Mouse (Mus musculus) heart, embryonic 16.5 days (tissue): ENCODE data around the gene Acp7. TPM values are rescaled to one million over a fixed set of nuclear protein-coding genes. Genes with fewer than 3 reads are reported as not detected.
"Not testable (repeated sequence)": the region's sequence is repeated elsewhere in the genome, so short reads cannot be mapped to it uniquely, and the experiment has no call there.

Experiments used
- ATAC-seq: fragments of 200-750 bp; cut with Nextera tagmentation; replicated peaks from 2 replicates; pipeline ENCODE4 v1.8.0; 2017; ENCODE audit warnings: moderate number of reproducible peaks; ENCODE audit not compliant: insufficient read depth, low FRiP score; ENCODE audit errors: extremely low read depth
- H3K27ac ChIP-seq: fragments of 300-500 bp; sonication (generic); 2 replicates; pipeline ENCODE4 v1.5.1; 2014; ENCODE audit warnings: mild to moderate bottlenecking, low read length, control low read depth, moderate library complexity
- H3K27me3 ChIP-seq: fragments of 300-500 bp; sonication (generic); 2 replicates; pipeline ENCODE4 v1.6.1; 2014; ENCODE audit warnings: low read length, mixed read lengths; ENCODE audit not compliant: control insufficient read depth, insufficient read depth
- H3K36me3 ChIP-seq: fragments of 300-500 bp; sonication (generic); 2 replicates; pipeline ENCODE4 v1.6.1; 2014; ENCODE audit not compliant: control insufficient read depth, insufficient read depth
- H3K4me1 ChIP-seq: fragments of 300-500 bp; sonication (generic); 2 replicates; pipeline ENCODE4 v1.6.1; 2014; ENCODE audit warnings: low read length, mixed read lengths; ENCODE audit not compliant: control insufficient read depth, insufficient read depth
- H3K4me2 ChIP-seq: fragments of 300-500 bp; sonication (generic); 2 replicates; pipeline ENCODE4 v1.6.1; 2014; ENCODE audit warnings: low read depth, mild to moderate bottlenecking, control low read depth, low read length
- H3K4me3 ChIP-seq: fragments of 300-500 bp; sonication (generic); 2 replicates; pipeline ENCODE4 v1.5.1; 2014; ENCODE audit warnings: mild to moderate bottlenecking, control low read depth, low read length
- H3K9ac ChIP-seq: fragments of 300-500 bp; sonication (generic); 2 replicates; pipeline ENCODE4 v1.6.1; 2014; ENCODE audit warnings: low read length, control low read depth
- H3K9me3 ChIP-seq: fragments of 300-500 bp; sonication (generic); replicated peaks from 2 replicates; pipeline ENCODE4 v1.6.1; 2016; ENCODE audit warnings: low read length; ENCODE audit not compliant: control insufficient read depth
- WGBS: fragments of 180-500 bp; shearing (Covaris S2); extraction: QIAGEN DNeasy Blood & Tissue Kit; methylation state at CpG from one replicate; pipeline ENCODE4 v1.1.7; 2014; 5-methylcytosine and 5-hydroxymethylcytosine counted together
- polyA plus RNA-seq: library from polyadenylated mRNA; unstranded; fragments of >200 nt; fragmentation: Nextera tagmentation; extraction: Ambion mirVana; gene quantifications from 2 replicates; pipeline ENCODE4 v1.2.1, GENCODE M21; 2015

Gene Acp7
- polyA plus RNA-seq, 1 experiment from 2014 or later = not detected

DNA sequence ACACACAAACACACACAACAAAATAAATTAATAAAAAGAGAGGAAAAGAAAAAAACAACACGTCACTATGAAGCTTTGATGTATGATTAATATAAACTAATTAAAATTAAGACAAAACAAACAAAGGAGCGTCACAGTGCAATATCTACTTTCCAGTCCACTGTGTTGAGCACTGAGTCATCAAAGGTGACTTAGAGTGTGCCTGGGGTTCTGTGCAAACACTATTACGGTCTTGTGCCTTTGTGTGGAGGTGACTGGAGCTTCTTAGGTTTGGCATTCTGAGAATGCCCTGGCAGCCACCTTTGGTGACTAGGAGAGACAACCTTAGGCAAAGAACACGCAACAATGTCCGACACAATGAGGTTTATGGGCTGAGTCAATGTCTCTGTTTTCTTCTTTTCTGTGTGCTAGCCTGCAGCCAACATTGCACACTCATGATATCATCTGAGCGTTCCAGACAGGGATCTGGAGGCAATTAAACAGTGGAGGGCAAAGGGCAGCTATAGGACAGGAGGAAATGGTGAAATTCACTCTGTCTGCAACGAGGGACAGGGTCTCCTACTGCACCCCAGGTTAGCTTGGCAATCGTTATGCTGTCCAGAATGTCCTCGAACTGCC lies 11.9 kb downstream of the Acp7 start:
- H3K4me3 ChIP-seq = no peak overlapping the region
- no peak overlapping the region for H3K4me2 ChIP-seq
- no peaks in the 10 kb centered on the region for H3K36me3 ChIP-seq
- H3K27me3 ChIP-seq = no peaks in the 10 kb centered on the region
- H3K4me1 ChIP-seq = no peaks in the 10 kb centered on the region
- H3K27ac ChIP-seq = no peak overlapping the region
- no peaks in the 10 kb centered on the region for H3K9me3 ChIP-seq
- no peak overlapping the region for H3K9ac ChIP-seq
- 69% methylated on average over 9 of the region's 9 CpGs for WGBS
- ATAC-seq = no peak

DNA sequence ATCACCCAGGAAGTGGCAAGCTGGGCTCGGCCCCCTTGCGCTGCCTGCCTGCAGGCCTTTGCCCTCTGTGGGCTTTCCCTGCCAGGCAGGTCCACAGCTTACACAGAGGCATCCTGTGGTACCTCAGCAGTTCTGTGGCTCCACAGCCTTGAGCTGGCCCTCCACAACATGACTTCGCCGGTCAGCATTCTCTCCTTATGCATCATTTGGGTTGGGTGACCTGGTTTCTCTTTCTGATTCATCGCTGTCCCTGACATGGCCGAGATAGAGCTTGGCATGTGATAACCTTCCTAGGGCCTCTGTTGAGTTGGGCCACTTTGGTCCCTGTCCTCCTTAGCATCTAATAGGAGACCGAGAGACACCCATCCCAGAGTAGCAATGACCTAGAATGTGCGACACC lies 25.2 kb downstream of the Acp7 start:
- no peaks in the 10 kb centered on the region for H3K9me3 ChIP-seq
- no peaks in the 10 kb centered on the region for H3K36me3 ChIP-seq
- 86% methylated on average over 8 of the region's 8 CpGs for WGBS
- H3K4me3 ChIP-seq = no peak overlapping the region
- no peak overlapping the region for H3K4me2 ChIP-seq
- no peak for ATAC-seq
- H3K27me3 ChIP-seq = no peaks in the 10 kb centered on the region
- 0 out of 2 replicates have a peak, but pooled peaks cover 4% of the 10 kb centered on the region for H3K4me1 ChIP-seq
- H3K9ac ChIP-seq = no peak overlapping the region
- H3K27ac ChIP-seq = no peak overlapping the region

DNA sequence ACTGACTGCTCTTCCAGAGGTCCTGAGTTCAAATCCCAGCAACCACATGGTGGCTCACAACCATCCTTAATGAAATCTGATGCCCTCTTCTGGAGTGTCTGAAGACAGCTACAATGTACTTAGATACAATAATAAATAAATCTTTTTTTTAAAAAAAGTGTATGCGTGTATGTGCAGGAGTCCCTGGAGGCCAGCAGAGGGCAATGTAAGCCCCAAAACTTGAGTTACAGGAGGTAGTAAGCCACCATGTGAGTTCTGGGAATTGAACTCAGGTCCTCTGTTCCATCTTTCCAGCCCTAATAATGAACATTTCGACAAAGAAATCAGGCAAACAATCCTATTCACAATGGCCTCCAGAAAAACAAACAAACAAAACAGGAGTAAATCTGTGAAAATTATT lies 27.3 kb downstream of the Acp7 start:
- H3K9me3 ChIP-seq, ATAC-seq, H3K27me3 ChIP-seq, H3K4me2 ChIP-seq, H3K4me3 ChIP-seq, H3K27ac ChIP-seq, H3K9ac ChIP-seq, H3K36me3 ChIP-seq, H3K4me1 ChIP-seq: not testable (repeated sequence)
- WGBS = 76% methylated on average over 2 of the region's 2 CpGs

DNA sequence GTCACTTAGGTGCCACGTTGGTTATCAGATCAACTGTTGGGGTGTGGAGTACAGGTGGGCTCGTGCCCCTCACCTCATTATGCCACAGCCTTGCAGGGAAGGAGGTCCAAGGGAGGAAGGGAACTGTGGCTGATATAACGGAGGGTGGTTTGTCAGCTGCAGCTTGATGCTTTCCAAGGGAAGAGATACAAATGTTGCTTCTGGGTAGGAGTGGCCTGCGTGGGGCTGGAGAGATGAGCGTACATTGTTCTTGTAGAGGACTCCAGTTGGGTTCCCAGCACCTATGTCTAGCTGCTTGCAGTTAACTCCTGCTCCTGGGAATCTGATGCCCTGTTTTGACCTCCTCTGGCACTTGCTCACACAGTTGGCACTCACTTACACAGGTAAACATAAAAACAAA lies 28.0 kb downstream of the Acp7 start:
- Histone ChIP-seq H3K4me2 (no peak overlapping the region), H3K9ac (no peak overlapping the region)
- WGBS = 71% methylated on average over 5 of the region's 5 CpGs

DNA sequence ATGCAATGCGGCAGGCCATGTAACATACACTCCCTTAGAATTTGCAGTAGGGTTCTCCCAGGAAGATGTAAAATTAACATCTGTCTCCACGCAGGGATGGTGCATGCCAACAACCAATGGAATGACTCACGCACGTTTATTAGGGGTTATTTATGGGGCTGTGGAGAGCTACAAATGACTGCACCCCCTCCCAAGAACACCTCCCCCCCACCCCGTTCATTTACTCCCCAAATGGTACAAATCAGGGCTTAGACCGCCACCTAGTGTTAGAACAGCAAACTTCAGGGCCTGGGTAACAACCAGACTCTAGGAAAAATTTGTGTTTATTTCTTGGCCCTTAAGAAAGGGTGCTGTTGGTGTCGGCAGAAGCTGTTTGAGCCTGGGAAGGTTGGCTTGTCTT lies 29.5 kb downstream of the Acp7 start:
- Histone ChIP-seq H3K9ac (no peak overlapping the region), H3K36me3 (no peaks in the 10 kb centered on the region), H3K27ac (no peak overlapping the region), H3K4me3 (no peak overlapping the region), H3K27me3 (no peaks in the 10 kb centered on the region), H3K4me1 (peaks cover 11% of the 10 kb centered on the region), H3K9me3 (no peaks in the 10 kb centered on the region), H3K4me2 (no peak overlapping the region)
- ATAC-seq = no peak
- 22% methylated on average over 7 of the region's 7 CpGs for WGBS

More for the DNA sequence above, 28.0 kb downstream of the Acp7 start:
- H3K27me3 ChIP-seq = no peaks in the 10 kb centered on the region
- ATAC-seq = no peak
- H3K9me3 ChIP-seq = no peaks in the 10 kb centered on the region
- H3K36me3 ChIP-seq = no peaks in the 10 kb centered on the region
- no peak overlapping the region for H3K27ac ChIP-seq
- no peak overlapping the region for H3K4me3 ChIP-seq
- 0 out of 2 replicates have a peak, but pooled peaks cover 4% of the 10 kb centered on the region for H3K4me1 ChIP-seq

DNA sequence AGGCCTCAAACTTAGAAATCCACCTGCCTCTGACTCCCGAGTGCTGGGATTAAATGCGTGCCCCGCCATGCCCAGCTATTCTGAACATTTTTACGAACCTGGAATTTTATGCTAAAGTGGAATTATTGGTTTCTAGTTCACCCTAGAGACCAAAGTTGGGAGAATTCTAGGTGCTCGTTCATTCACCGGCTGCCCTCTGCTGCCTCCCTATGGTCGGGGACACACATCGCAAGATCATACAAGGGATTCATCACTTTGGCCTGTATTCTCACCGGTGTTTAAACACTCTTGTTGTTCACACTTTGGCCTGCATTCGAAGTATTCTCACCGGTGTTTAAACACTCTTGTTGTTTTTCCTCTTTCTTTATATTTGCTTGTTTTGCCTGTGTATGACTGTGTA lies 30.1 kb downstream of the Acp7 start:
- no peak overlapping the region for H3K9ac ChIP-seq
- no peaks in the 10 kb centered on the region for H3K9me3 ChIP-seq
- no peak overlapping the region for H3K27ac ChIP-seq
- H3K36me3 ChIP-seq = no peaks in the 10 kb centered on the region
- no peaks in the 10 kb centered on the region for H3K27me3 ChIP-seq
- peaks cover 17% of the 10 kb centered on the region for H3K4me1 ChIP-seq
- H3K4me2 ChIP-seq = no peak overlapping the region
- H3K4me3 ChIP-seq = no peak overlapping the region
- 9% methylated on average over 11 of the region's 11 CpGs for WGBS
- ATAC-seq = no peak

DNA sequence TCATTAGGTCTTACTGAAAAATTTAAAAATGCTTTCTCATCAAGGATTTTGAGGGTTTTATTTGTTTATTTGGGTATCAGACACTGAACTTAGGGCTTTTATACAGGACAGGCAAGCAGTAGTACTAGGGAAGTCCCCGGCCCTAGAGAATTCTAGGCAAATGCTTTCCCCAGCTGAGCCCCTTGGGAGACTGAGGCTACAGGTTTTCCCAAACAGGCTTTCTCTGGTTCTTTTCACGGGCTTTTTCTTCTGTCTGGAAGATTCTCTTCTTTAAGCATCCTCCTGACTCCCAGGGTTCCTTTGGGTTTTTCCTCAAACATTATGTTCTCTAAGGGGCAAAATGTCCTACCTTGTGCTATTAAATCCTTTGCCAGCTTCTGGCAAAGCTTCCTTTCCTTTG lies 32.2 kb downstream of the Acp7 start:
- H3K9ac ChIP-seq = no peak overlapping the region
- H3K9me3 ChIP-seq = no peaks in the 10 kb centered on the region
- WGBS = 67% methylated on average over 2 of the region's 2 CpGs
- H3K27ac ChIP-seq = no peak overlapping the region
- no peaks in the 10 kb centered on the region for H3K36me3 ChIP-seq
- H3K4me1 ChIP-seq = peaks cover 27% of the 10 kb centered on the region
- no peak for ATAC-seq
- H3K27me3 ChIP-seq = no peaks in the 10 kb centered on the region
- H3K4me3 ChIP-seq = no peak overlapping the region
- no peak overlapping the region for H3K4me2 ChIP-seq

DNA sequence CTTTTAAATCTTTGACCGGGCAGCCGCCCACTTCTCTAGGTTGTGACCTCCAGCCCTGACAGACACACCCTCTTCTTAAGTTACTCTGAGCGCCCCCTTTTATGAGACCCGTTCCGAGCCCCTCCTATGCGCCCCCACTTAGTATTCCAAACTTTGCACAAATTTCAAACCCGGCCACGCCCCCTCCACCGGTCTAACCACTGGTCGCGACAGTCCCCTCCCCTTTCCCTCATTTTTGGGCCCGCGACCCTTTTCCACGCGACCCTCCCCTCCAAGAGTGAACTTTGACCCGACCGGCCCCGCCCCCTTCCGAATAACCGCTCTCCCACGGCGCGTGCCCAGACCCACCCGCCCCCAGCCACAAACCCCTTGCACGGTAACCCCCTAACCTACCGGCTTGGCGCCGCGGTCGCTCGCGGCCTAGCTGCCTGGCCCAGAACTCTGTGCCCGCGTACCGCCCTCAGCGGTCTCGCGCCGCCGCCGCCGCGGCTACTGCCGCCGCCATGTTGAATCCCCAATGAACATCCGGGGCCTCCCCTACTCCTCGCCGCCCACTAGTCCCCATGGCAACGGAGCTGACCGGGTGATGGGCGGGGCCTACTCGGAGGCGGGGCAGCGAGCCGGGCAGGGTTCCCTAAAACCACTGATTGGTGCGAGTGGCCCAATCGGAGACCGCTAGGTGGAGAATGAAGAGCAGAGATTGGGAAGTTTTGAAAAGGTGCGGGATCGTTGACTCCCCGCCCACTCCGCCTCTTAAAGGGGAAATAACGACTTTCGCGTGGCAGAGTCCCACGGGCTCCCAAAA lies 33.3 kb downstream of the Acp7 start, which contains the start of the genes Samd4b and Pak4:
Samd4b (minus strand) TSS at position 503 of the 805 bp plus-strand sequence.
Pak4 (minus strand) TSS at position 544 of the 805 bp plus-strand sequence.
- Histone ChIP-seq H3K27ac (peak within 1 kb of the TSS; percentile 65), H3K4me2 (peak within 1 kb of the TSS; percentile 83), H3K4me1 (peaks cover 36% of the 10 kb centered on the region), H3K9ac (peak within 1 kb of the TSS; percentile 86), H3K4me3 (peak within 1 kb of the TSS; percentile 78), H3K27me3 (no peaks in the 10 kb centered on the region), H3K36me3 (no peaks in the 10 kb centered on the region), H3K9me3 (no peaks in the 10 kb centered on the region)
- peak; percentile 95 for ATAC-seq
- WGBS = under 1% methylated on average over 66 of the region's 66 CpGs

DNA sequence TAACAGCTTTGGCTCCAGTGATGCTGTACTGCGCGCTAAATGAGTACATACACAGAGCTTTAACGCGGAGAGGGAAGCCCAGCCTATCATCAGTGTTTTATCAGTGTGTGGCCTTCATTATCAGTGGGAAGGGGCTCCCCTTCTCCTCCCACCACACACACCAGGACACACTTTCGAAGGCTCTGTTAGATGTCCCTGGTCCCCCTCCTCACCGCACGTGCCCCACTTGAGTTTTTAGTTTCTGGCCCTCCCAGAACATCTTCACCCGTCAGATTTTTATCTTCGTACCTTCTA lies 33.9 kb downstream of the Acp7 start:
- WGBS = 8% methylated on average over 9 of the region's 9 CpGs
- H3K27ac ChIP-seq = no peak overlapping the region; the same call in none of the 2 replicates

More for the DNA sequence above, 33.9 kb downstream of the Acp7 start:
- H3K4me1 ChIP-seq = peaks cover 43% of the 10 kb centered on the region
- peak overlapping the region; percentile 86 for H3K9ac ChIP-seq
- no peaks in the 10 kb centered on the region for H3K36me3 ChIP-seq
- H3K27me3 ChIP-seq = no peaks in the 10 kb centered on the region
- no peak for ATAC-seq
- no peaks in the 10 kb centered on the region for H3K9me3 ChIP-seq
- H3K4me2 ChIP-seq = peak overlapping the region; percentile 83
- H3K4me3 ChIP-seq = peak overlapping the region; percentile 78
